Mouse (Mus musculus) neural tube, embryonic 13.5 days (tissue): ENCODE measurements around the gene Sbno1. TPM values are rescaled to one million over a fixed set of nuclear protein-coding genes. Genes with fewer than 3 reads are reported as not detected.
"Not testable (repeated sequence)": the region's sequence is repeated elsewhere in the genome, so short reads cannot be mapped to it uniquely, and the experiment has no call there.

ENCODE experiments used
- ATAC-seq: fragments of 200-750 bp; cut with Nextera tagmentation; 2 replicates; pipeline ENCODE4 v1.8.0; 2017; ENCODE audit warnings: low read depth, mild to moderate bottlenecking, moderate TSS enrichment, moderate library complexity
- H3K27ac ChIP-seq: fragments of 300-500 bp; sonication (generic); replicated peaks from 2 replicates; pipeline ENCODE4 v1.5.1; 2015; ENCODE audit warnings: moderate library complexity, mild to moderate bottlenecking, inconsistent platforms
- H3K27me3 ChIP-seq: fragments of 300-500 bp; sonication (generic); 2 replicates; pipeline ENCODE4 v1.6.1; 2015; ENCODE audit warnings: mild to moderate bottlenecking, inconsistent platforms
- H3K36me3 ChIP-seq: fragments of 300-500 bp; sonication (generic); 2 replicates; pipeline ENCODE4 v1.6.1; 2015; ENCODE audit warnings: mild to moderate bottlenecking, inconsistent platforms
- H3K4me1 ChIP-seq: fragments of 300-500 bp; sonication (generic); replicated peaks from 2 replicates; pipeline ENCODE4 v1.6.1; 2015; ENCODE audit warnings: inconsistent platforms
- H3K4me2 ChIP-seq: fragments of 300-500 bp; sonication (generic); 2 replicates; pipeline ENCODE4 v1.6.1; 2015; ENCODE audit warnings: inconsistent platforms, mild to moderate bottlenecking, moderate library complexity
- H3K4me3 ChIP-seq: fragments of 300-500 bp; sonication (generic); 2 replicates; pipeline ENCODE4 v1.5.1; 2015; ENCODE audit warnings: mild to moderate bottlenecking, inconsistent platforms
- H3K9ac ChIP-seq: fragments of 300-500 bp; sonication (generic); 2 replicates; pipeline ENCODE4 v1.6.1; 2015; ENCODE audit warnings: moderate library complexity, mild to moderate bottlenecking, inconsistent platforms
- H3K9me3 ChIP-seq: fragments of 300-500 bp; sonication (generic); 2 replicates; pipeline ENCODE4 v1.6.1; 2016; ENCODE audit warnings: inconsistent platforms
- WGBS: fragments of 180-500 bp; shearing (Covaris S2); methylation state at CpG from one replicate; pipeline ENCODE4 v1.1.7; 2015; 5-methylcytosine and 5-hydroxymethylcytosine counted together
- polyA plus RNA-seq: library from polyadenylated mRNA; unstranded; fragments of >200 nt; fragmentation: Nextera tagmentation; extraction: Ambion mirVana; gene quantifications from 2 replicates; pipeline ENCODE4 v1.2.1, GENCODE M21; 2015

Gene Sbno1
- polyA plus RNA-seq, result 106 and 107 TPM in 2 replicates

DNA sequence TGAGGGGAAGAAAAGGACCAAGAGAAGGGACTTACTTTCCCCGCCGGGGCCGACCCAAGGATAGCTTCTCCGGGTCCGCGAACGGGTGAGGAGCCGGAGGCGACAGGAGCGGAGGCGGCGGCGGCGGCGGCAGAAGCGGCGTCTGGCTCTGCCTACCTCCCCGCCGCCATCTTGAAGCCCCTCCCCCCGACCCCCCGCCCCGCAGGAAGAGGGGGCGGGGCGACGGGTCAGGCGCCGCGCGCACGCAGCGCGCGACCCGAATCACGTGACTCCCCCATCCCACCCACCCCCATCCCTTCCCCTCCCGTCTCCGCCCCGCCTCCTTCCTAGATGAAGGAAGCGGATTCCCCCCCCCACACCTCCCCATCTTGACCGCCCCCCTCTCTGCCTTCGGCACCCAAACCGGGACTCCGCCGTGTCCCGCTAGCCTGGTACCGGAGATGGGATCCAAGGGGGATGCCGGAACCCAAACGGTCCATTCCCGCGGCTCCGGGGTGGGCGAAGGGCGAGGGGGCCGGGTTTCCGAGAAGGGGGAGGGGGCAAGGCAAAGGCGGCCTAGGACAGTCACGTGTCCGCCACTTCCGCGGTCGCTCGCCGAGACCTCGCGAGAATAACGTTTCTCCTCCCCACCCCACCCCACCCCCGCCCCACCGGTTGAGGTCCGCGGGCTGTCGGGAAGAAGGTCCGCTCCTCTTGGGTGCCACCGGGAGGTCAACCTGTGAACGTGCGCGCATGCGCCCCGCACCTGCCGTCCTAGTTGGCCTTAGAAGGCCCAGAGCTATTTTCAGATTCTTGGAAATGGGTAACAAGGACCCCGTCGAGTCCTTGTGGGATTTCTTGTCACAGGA lies at the start of gene Sbno1:
Gene Sbno1 (minus strand): TSS at position 590 of the 848 bp plus-strand sequence.
- ATAC-seq, result peak; percentile 93
- peaks cover 28% of the 10 kb centered on the region for H3K4me1 ChIP-seq
- peak within 1 kb of the TSS; percentile 94 for H3K9ac ChIP-seq
- H3K4me2 ChIP-seq, result peak within 1 kb of the TSS; percentile 94
- under 1% methylated on average over 66 of the region's 81 CpGs for WGBS
- H3K27ac ChIP-seq, result peak within 1 kb of the TSS; percentile 91
- H3K9me3 ChIP-seq, result no peaks in the 10 kb centered on the region
- H3K4me3 ChIP-seq, result peak within 1 kb of the TSS; percentile 99
- H3K27me3 ChIP-seq, result no peaks in the 10 kb centered on the region
- no peaks in the 10 kb centered on the region for H3K36me3 ChIP-seq

DNA sequence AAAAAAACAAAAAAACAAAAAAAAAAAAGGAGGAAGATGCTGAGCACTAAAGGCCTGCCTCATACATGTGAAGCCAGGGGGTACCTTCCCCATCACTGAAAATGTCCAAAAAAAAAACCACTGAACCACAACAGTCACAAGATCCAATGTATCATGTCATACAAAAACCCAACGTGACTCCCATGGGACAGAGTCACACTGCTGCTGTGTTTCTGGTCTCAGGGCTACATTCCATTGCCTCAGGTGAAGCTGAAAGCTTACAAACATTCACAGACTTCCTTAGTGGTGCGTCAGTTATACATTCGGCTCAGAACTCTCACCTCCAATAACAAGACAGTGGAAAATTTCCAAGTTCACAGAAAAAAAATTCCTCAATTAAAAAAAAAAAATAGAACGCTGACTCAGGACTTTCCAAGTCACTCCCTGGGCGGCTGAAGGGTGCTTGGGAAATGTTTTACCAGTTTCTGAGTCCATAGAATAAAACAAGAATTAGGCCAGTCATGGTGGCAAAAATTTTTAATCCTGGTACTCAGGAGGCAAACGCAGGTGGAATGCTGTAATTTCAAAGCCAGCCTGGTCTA lies 44.9 kb upstream of the Sbno1 start:
- H3K27ac ChIP-seq, result no peak overlapping the region
- H3K9me3 ChIP-seq, result no peaks in the 10 kb centered on the region
- peaks cover 6% of the 10 kb centered on the region for H3K4me1 ChIP-seq
- H3K27me3 ChIP-seq, result no peaks in the 10 kb centered on the region
- H3K4me2 ChIP-seq, result no peak overlapping the region
- H3K36me3 ChIP-seq, result peaks cover 25% of the 10 kb centered on the region
- WGBS, result 85% methylated on average over 6 of the region's 6 CpGs
- H3K9ac ChIP-seq, result no peak overlapping the region
- H3K4me3 ChIP-seq, result no peak overlapping the region
- ATAC-seq, result no peak

DNA sequence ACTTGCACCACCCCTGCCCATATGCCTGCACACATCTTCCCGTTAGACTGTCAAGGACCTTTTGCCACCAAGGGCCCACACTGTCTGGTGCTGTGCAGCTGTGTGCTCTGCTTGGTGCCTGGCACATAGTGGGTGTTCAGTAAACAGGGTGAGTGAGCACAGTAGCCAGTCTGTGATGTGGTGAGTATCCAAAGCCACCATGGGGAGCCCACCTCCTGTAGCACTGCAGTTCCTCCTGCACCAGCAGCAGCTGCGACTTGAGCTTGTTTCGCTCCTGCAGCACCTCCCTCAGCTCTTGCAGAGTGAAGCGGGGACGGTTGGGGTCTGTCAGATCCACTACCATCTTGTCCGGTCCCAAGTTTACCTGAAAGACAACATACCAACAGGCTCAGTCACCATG lies 43.7 kb upstream of the Sbno1 start:
- Histone ChIP-seq H3K4me2 (no peak overlapping the region), H3K4me1 (no peaks in the 10 kb centered on the region), H3K9ac (no peak overlapping the region), H3K36me3 (peaks cover 25% of the 10 kb centered on the region), H3K27ac (no peak overlapping the region), H3K4me3 (no peak overlapping the region), H3K9me3 (no peaks in the 10 kb centered on the region), H3K27me3 (no peaks in the 10 kb centered on the region)
- 94% methylated on average over 6 of the region's 6 CpGs for WGBS
- ATAC-seq, result no peak

DNA sequence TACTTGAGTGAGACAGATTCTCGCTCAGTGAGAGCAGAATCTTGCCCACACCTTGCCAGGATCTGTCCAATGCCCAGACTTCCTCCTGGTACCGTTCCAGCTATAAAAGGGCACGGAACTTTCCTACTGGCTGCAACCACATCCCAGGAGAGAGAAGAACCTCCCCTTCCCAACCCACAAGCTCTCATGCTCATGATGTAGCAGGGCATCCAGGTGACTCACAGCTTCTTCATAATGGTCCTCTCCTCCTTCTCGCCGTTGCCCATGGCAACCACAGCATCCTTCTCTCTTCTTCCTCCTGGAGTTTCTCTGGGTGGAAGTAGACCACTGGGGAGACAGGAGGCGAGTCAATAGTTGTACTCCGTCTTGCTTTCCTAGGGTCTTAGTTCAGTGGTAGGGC lies 42.6 kb upstream of the Sbno1 start:
- H3K4me3 ChIP-seq, result no peak overlapping the region
- H3K9me3 ChIP-seq, result no peaks in the 10 kb centered on the region
- no peaks in the 10 kb centered on the region for H3K4me1 ChIP-seq
- ATAC-seq, result no peak
- WGBS, result 88% methylated on average over 7 of the region's 7 CpGs
- no peak overlapping the region for H3K4me2 ChIP-seq
- no peak overlapping the region for H3K9ac ChIP-seq
- peaks cover 33% of the 10 kb centered on the region for H3K36me3 ChIP-seq
- no peak overlapping the region for H3K27ac ChIP-seq
- H3K27me3 ChIP-seq, result no peaks in the 10 kb centered on the region

DNA sequence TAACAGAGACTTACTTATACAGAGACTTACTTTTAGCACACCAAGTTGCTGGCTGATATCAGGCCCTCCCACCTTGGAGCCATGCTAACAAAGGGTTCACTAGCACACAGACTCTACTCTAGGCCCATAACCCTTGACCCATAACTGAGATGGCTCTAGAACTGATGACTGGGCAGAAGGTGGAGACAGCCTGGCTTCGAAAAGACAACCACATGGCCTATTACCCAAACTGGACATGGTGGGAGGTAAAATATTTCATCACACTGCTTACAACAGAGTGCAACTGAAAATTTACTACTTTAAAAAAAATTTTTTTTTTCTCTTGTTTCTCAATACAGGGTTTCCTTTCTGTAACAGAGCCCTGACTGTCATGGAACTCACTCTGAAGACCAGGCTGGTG lies 42.0 kb upstream of the Sbno1 start:
- ATAC-seq, result no peak
- H3K36me3 ChIP-seq, result peaks cover 39% of the 10 kb centered on the region
- H3K9me3 ChIP-seq, result no peaks in the 10 kb centered on the region
- no peak overlapping the region for H3K27ac ChIP-seq
- WGBS, result 86% methylated on average over 1 of the region's 1 CpGs
- H3K4me2 ChIP-seq, result no peak overlapping the region
- H3K4me3 ChIP-seq, result no peak overlapping the region
- no peak overlapping the region for H3K9ac ChIP-seq
- H3K4me1 ChIP-seq, result no peaks in the 10 kb centered on the region
- H3K27me3 ChIP-seq, result no peaks in the 10 kb centered on the region

GRCm38 (mm10) chr5:124464905-124465304 lies 39.1 kb upstream of the Sbno1 start:
- ATAC-seq, result no peak
- Histone ChIP-seq H3K4me3 (no peak overlapping the region), H3K9me3 (no peaks in the 10 kb centered on the region), H3K27me3 (no peaks in the 10 kb centered on the region), H3K9ac (no peak overlapping the region), H3K27ac (no peak overlapping the region), H3K36me3 (peaks cover 65% of the 10 kb centered on the region), H3K4me2 (no peak overlapping the region), H3K4me1 (no peaks in the 10 kb centered on the region)

DNA sequence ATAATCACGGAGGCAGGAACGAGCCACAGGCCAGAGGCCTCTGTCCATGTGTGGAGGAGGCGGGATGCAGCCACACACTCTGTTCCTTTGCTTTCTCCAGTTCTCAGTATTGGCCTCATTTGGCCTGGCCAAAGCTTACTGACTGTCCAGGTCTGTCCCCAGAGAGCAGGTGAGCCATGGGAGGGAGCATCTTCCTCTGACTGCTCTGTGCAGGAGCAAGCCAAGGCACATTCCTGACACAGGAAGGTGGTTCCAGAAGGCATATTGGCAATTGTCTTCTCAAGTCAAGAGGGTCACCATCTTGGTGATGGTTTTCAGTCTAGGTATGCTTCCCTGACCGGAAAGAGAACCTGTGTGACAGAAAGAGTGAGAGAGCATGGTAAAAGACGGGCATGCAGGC lies 37.7 kb upstream of the Sbno1 start:
- Histone ChIP-seq H3K9ac (no peak overlapping the region), H3K4me1 (no peaks in the 10 kb centered on the region), H3K4me2 (no peak overlapping the region), H3K9me3 (no peaks in the 10 kb centered on the region), H3K27me3 (no peaks in the 10 kb centered on the region), H3K36me3 (peaks cover 68% of the 10 kb centered on the region), H3K27ac (no peak overlapping the region), H3K4me3 (no peak overlapping the region)
- ATAC-seq, result no peak
- WGBS, result 94% methylated on average over 5 of the region's 5 CpGs

- Histone ChIP-seq H3K4me2 (no peak overlapping the region), H3K9me3 (no peaks in the 10 kb centered on the region), H3K4me1 (no peaks in the 10 kb centered on the region), H3K27me3 (no peaks in the 10 kb centered on the region), H3K36me3 (peaks cover 69% of the 10 kb centered on the region), H3K27ac (no peak overlapping the region), H3K4me3 (no peak overlapping the region), H3K9ac (no peak overlapping the region)
- no peak for ATAC-seq
- 90% methylated on average over 8 of the region's 8 CpGs for WGBS
Measured at GRCm38 (mm10) chr5:124462297-124463025, 36.7 kb upstream of the Sbno1 start.

DNA sequence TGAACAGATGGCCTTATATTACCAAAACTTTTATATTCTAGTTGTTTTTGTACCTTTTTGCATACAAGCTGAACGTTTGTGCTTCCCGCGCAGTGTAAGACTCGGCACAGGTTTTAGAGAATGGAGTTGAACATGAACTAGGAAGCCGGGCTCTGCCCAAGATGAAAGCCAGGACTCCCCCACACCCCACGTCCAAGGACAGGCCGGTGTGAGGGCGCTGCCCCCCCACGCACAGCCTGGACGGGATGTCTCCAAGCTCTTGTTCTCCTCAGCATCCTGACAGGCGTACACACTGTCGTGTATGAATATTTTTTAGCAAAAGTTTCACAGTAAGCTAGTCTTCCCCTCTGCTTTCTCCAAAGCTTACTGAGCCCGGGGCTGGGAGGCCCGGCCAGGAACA lies 35.1 kb upstream of the Sbno1 start:
- 95% methylated on average over 14 of the region's 14 CpGs for WGBS
- H3K4me1 ChIP-seq, H3K27ac ChIP-seq, H3K4me2 ChIP-seq, H3K4me3 ChIP-seq, H3K27me3 ChIP-seq, ATAC-seq, H3K9ac ChIP-seq, H3K9me3 ChIP-seq: not testable (repeated sequence)
- peaks cover 79% of the 10 kb centered on the region for H3K36me3 ChIP-seq

GRCm38 (mm10) chr5:124456762-124457161 lies 31.0 kb upstream of the Sbno1 start:
- Histone ChIP-seq H3K4me2 (no peak overlapping the region), H3K4me3 (no peak overlapping the region), H3K36me3 (peaks cover 96% of the 10 kb centered on the region), H3K9ac (no peak overlapping the region), H3K4me1 (no peaks in the 10 kb centered on the region; the same call in 1 of the 2 replicates), H3K27ac (no peak overlapping the region), H3K27me3 (no peaks in the 10 kb centered on the region), H3K9me3 (no peaks in the 10 kb centered on the region)
- ATAC-seq, result no peak
- 93% methylated on average over 6 of the region's 6 CpGs for WGBS

GRCm38 (mm10) chr5:124454082-124454419 lies 28.2 kb upstream of the Sbno1 start:
- peaks cover 8% of the 10 kb centered on the region for H3K4me1 ChIP-seq
- WGBS, result 72% methylated on average over 1 of the region's 1 CpGs
- H3K4me2 ChIP-seq, result no peak overlapping the region
- H3K4me3 ChIP-seq, result no peak overlapping the region
- ATAC-seq, result no peak
- no peaks in the 10 kb centered on the region for H3K27me3 ChIP-seq
- peaks cover 97% of the 10 kb centered on the region for H3K36me3 ChIP-seq
- no peak overlapping the region; the same call in 1 of the 2 replicates for H3K27ac ChIP-seq
- 0 out of 2 replicates have a peak overlapping the region, but pooled peaks have one; percentile 12 for H3K9ac ChIP-seq
- no peaks in the 10 kb centered on the region for H3K9me3 ChIP-seq
